Mouse (Mus musculus) midbrain, embryonic 12.5 days (tissue): ENCODE data around the gene Klhl12. TPM values are rescaled to one million over a fixed set of nuclear protein-coding genes. Genes with fewer than 3 reads are reported as not detected.
"Not testable (repeated sequence)": the region's sequence is repeated elsewhere in the genome, so short reads cannot be mapped to it uniquely, and the experiment has no call there.

ENCODE experiments used
- ATAC-seq: fragments of 200-750 bp; cut with Nextera tagmentation; 2 replicates; pipeline ENCODE4 v1.8.0; 2017; ENCODE audit warnings: low read depth, moderate TSS enrichment, moderate library complexity; ENCODE audit not compliant: low FRiP score
- H3K27ac ChIP-seq: fragments of 300-500 bp; sonication (generic); replicated peaks from 2 replicates; pipeline ENCODE4 v1.5.1; 2016; ENCODE audit warnings: mild to moderate bottlenecking
- H3K27me3 ChIP-seq: fragments of 300-500 bp; sonication (generic); 2 replicates; pipeline ENCODE4 v1.6.1; 2016; ENCODE audit warnings: mild to moderate bottlenecking
- H3K36me3 ChIP-seq: fragments of 300-500 bp; sonication (generic); 2 replicates; pipeline ENCODE4 v1.6.1; 2016
- H3K4me1 ChIP-seq: fragments of 300-500 bp; sonication (generic); 2 replicates; pipeline ENCODE4 v1.6.1; 2016
- H3K4me2 ChIP-seq: fragments of 300-500 bp; sonication (generic); replicated peaks from 2 replicates; pipeline ENCODE4 v1.6.1; 2016; ENCODE audit warnings: mild to moderate bottlenecking, moderate library complexity
- H3K4me3 ChIP-seq: fragments of 300-500 bp; sonication (generic); 2 replicates; pipeline ENCODE4 v1.5.1; 2016; ENCODE audit warnings: mild to moderate bottlenecking
- H3K9ac ChIP-seq: fragments of 300-500 bp; sonication (generic); replicated peaks from 2 replicates; pipeline ENCODE4 v1.6.1; 2016; ENCODE audit warnings: mild to moderate bottlenecking, moderate library complexity
- H3K9me3 ChIP-seq: fragments of 300-500 bp; sonication (generic); 2 replicates; pipeline ENCODE4 v1.6.1; 2016; ENCODE audit warnings: mild to moderate bottlenecking
- WGBS: fragments of 180-500 bp; shearing (Covaris S2); methylation state at CpG from one replicate; pipeline ENCODE4 v1.1.7; 2016; 5-methylcytosine and 5-hydroxymethylcytosine counted together
- polyA plus RNA-seq: library from polyadenylated mRNA; unstranded; fragments of >200 nt; fragmentation: Nextera tagmentation; extraction: Ambion mirVana; gene quantifications from 2 replicates; pipeline ENCODE4 v1.2.1, GENCODE M21; 2016

Klhl12 gene
- polyA plus RNA-seq, 1 experiment from 2014 or later: 31.3 TPM

DNA sequence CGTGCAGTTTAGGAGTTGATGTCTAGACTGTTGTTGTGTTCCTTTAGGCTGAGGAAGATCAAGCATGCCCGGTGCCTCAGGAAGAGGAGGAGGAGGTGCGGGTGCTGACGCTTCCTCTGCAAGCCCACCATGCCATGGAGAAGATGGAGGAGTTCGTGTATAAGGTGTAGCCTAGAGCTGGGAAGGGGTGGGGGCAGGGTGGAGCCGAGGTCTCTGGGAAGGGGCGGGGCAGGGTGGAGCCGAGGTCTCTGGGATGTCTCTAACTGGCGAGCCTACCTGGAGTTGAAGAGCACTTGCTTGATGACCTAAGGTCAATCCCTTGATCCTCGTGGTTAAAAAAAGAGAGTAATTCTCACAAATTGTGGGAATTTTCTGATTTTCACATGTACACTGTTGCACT, 31.4 kb upstream of the Klhl12 start:
- Histone ChIP-seq H3K4me1 (peaks cover 10% of the 10 kb centered on the region; the same call in 1 of the 2 replicates), H3K36me3 (peaks cover 63% of the 10 kb centered on the region), H3K27ac (no peak overlapping the region), H3K9ac (no peak overlapping the region), H3K4me3 (no peak overlapping the region), H3K4me2 (no peak overlapping the region), H3K27me3 (no peaks in the 10 kb centered on the region), H3K9me3 (no peaks in the 10 kb centered on the region)
- 82% methylated on average over 10 of the region's 10 CpGs for WGBS
- ATAC-seq: no peak

DNA sequence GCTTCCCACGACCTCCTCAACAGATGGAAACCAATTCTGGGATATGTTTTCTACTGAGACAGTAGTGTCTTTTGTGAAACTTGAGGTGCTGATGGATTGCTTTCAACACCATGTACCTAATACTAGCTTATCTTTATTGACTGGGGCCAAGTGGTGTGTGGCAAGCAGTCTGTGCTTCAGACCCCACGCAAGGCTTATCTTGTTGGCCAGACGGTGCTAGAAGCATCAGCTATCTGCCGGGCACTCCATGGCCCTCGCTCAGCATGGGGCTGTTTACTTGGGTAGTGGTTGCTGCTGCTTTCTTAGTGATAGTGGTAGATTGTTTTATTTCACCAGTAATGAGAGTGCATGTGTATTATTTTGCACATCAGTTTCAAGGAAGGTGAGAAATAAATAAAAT, 29.0 kb upstream of the Klhl12 start:
- Histone ChIP-seq H3K9me3 (no peaks in the 10 kb centered on the region), H3K4me2 (no peak overlapping the region), H3K4me1 (no peaks in the 10 kb centered on the region), H3K27me3 (no peaks in the 10 kb centered on the region), H3K4me3 (no peak overlapping the region), H3K27ac (no peak overlapping the region), H3K36me3 (peaks cover 84% of the 10 kb centered on the region), H3K9ac (no peak overlapping the region)
- 85% methylated on average over 5 of the region's 5 CpGs for WGBS
- no peak for ATAC-seq

GRCm38 (mm10) chr1:134433002-134433401, 22.3 kb upstream of the Klhl12 start:
- H3K4me1 ChIP-seq: no peaks in the 10 kb centered on the region
- H3K9ac ChIP-seq: no peak overlapping the region
- no peak overlapping the region for H3K4me3 ChIP-seq
- H3K27me3 ChIP-seq: no peaks in the 10 kb centered on the region
- no peak overlapping the region for H3K4me2 ChIP-seq
- no peak overlapping the region for H3K27ac ChIP-seq
- peaks cover 53% of the 10 kb centered on the region for H3K36me3 ChIP-seq
- WGBS: 92% methylated on average over 10 of the region's 10 CpGs
- H3K9me3 ChIP-seq: no peaks in the 10 kb centered on the region
- no peak for ATAC-seq

DNA sequence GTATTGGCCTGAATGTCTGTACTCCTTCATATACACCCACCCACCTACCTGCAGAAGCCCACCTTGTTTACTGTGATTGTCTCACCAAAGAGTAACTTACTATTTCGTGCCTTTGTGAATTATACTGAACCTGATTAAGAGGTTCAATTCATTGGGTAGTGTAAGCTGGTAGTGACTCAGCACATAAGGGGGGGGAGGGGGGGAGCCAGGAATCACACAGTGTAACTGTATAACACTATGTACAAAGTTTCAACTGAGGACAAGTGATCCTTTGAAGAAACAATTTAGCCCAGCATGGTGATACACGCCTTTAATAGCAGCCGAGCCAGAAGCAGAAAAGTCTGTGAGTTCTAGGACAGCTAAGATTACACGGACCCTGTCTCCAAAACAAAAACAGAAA, 21.9 kb upstream of the Klhl12 start:
- Histone ChIP-seq H3K27ac (no peak overlapping the region), H3K4me1 (no peaks in the 10 kb centered on the region), H3K9me3 (no peaks in the 10 kb centered on the region), H3K9ac (no peak overlapping the region), H3K27me3 (no peaks in the 10 kb centered on the region), H3K4me3 (no peak overlapping the region), H3K36me3 (peaks cover 48% of the 10 kb centered on the region), H3K4me2 (no peak overlapping the region)
- no peak for ATAC-seq
- WGBS: 93% methylated on average over 4 of the region's 4 CpGs

DNA sequence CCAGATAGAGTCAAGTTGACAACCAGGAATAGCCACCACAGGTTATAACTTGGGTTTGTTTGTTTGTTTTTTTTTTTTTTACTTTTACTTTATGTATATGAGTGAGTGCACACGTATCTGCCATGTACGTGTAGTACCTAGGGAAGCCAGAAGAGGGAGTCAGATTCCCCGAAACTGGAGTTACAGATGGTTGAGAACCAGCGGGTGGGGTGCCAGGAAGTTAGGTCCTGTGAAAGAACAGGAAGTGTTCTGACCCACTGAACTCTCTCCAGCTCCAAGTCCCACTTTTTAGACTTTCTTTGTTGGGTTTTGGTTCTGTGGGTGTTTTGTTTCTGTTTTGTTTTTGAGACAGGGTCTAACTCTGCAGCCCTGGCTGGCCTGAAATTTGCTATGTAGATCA, 19.9 kb upstream of the Klhl12 start:
- Histone ChIP-seq H3K27ac (no peak overlapping the region), H3K9ac (no peak overlapping the region), H3K4me1 (no peaks in the 10 kb centered on the region), H3K4me3 (no peak overlapping the region), H3K4me2 (no peak overlapping the region), H3K27me3 (no peaks in the 10 kb centered on the region), H3K9me3 (no peaks in the 10 kb centered on the region), H3K36me3 (peaks cover 32% of the 10 kb centered on the region)
- ATAC-seq: no peak
- 23% methylated on average over 4 of the region's 4 CpGs for WGBS

DNA sequence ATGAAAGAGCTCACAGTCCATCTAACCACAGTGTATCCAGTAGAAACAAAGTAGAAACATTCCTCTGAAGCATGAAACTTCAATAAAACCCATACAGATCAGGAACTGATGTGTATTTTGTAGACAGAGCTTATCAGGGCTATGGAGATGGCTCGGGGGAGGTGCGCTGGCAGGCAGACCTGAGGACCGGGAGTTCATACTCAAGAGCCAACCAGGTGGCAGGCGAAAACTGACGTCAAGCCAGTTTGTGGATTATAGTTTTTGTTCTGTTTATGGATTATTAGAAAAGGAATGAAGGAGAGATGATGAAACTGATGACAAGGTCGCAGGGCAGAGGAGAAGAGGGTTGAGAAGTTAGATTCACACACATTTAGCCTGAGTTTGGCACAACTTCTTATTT, 14.9 kb upstream of the Klhl12 start:
- Histone ChIP-seq H3K4me2 (no peak overlapping the region), H3K27ac (no peak overlapping the region), H3K9me3 (no peaks in the 10 kb centered on the region), H3K36me3 (no peaks in the 10 kb centered on the region), H3K9ac (no peak overlapping the region), H3K27me3 (no peaks in the 10 kb centered on the region), H3K4me1 (no peaks in the 10 kb centered on the region), H3K4me3 (no peak overlapping the region)
- 87% methylated on average over 6 of the region's 6 CpGs for WGBS
- no peak for ATAC-seq

GRCm38 (mm10) chr1:134441737-134442136, 13.6 kb upstream of the Klhl12 start:
- H3K4me2 ChIP-seq, H3K4me1 ChIP-seq, H3K27ac ChIP-seq, H3K9ac ChIP-seq, H3K27me3 ChIP-seq, H3K9me3 ChIP-seq, H3K36me3 ChIP-seq, H3K4me3 ChIP-seq, ATAC-seq: not testable (repeated sequence)
- WGBS: 92% methylated on average over 7 of the region's 10 CpGs

- H3K27me3 ChIP-seq: no peaks in the 10 kb centered on the region
- no peak overlapping the region for H3K4me3 ChIP-seq
- H3K9ac ChIP-seq: no peak overlapping the region
- H3K27ac ChIP-seq: no peak overlapping the region
- no peaks in the 10 kb centered on the region for H3K9me3 ChIP-seq
- no peak for ATAC-seq
- no peak overlapping the region for H3K4me2 ChIP-seq
- no peaks in the 10 kb centered on the region for H3K36me3 ChIP-seq
- H3K4me1 ChIP-seq: no peaks in the 10 kb centered on the region
- WGBS: 95% methylated on average over 3 of the region's 3 CpGs
These were observed 12.9 kb upstream of the Klhl12 start for GRCm38 (mm10) chr1:134442394-134442793.

- not testable (repeated sequence) for ATAC-seq, H3K4me1 ChIP-seq, H3K27me3 ChIP-seq, H3K36me3 ChIP-seq, H3K9me3 ChIP-seq, H3K27ac ChIP-seq, H3K4me2 ChIP-seq, H3K9ac ChIP-seq, H3K4me3 ChIP-seq
- WGBS: 100% methylated on average over 1 of the region's 1 CpGs
These were observed 12.0 kb upstream of the Klhl12 start for GRCm38 (mm10) chr1:134443288-134443687.

DNA sequence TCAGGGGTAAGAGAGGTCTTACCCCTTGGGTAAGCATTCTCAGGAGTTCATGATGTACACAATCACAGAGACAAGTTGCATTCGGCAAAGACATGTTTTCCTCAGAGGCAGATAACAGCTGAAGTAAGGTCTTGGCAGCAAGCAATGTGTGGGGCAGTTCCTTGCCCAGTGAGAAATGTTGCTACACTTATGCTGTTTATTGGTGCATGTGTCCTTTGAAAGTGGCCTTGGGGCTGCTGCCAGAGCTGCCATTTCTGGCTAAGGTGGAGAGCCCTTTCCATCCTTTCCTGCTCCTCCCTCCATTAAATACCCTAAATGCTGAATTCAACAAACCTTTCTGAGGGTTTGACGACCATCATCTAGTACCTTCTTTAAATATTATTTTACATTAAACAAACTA, 9.9 kb upstream of the Klhl12 start:
- Histone ChIP-seq H3K27me3 (no peaks in the 10 kb centered on the region), H3K27ac (no peak overlapping the region), H3K4me1 (no peaks in the 10 kb centered on the region), H3K36me3 (no peaks in the 10 kb centered on the region), H3K4me3 (no peak overlapping the region), H3K9me3 (no peaks in the 10 kb centered on the region), H3K9ac (no peak overlapping the region), H3K4me2 (no peak overlapping the region)
- WGBS: 91% methylated on average over 2 of the region's 2 CpGs
- no peak for ATAC-seq

GRCm38 (mm10) chr1:134448537-134448936, 6.8 kb upstream of the Klhl12 start:
- 68% methylated on average over 3 of the region's 3 CpGs for WGBS
- not testable (repeated sequence) for H3K9me3 ChIP-seq, H3K27ac ChIP-seq, H3K4me3 ChIP-seq, H3K4me2 ChIP-seq, H3K9ac ChIP-seq, ATAC-seq, H3K36me3 ChIP-seq, H3K4me1 ChIP-seq, H3K27me3 ChIP-seq

- H3K36me3 ChIP-seq: no peaks in the 10 kb centered on the region
- no peak overlapping the region for H3K27ac ChIP-seq
- H3K4me1 ChIP-seq: peaks cover 5% of the 10 kb centered on the region; the same call in 1 of the 2 replicates
- no peak overlapping the region for H3K9ac ChIP-seq
- WGBS: 83% methylated on average over 4 of the region's 4 CpGs
- H3K4me2 ChIP-seq: no peak overlapping the region
- no peaks in the 10 kb centered on the region for H3K9me3 ChIP-seq
- no peak for ATAC-seq
- 0 out of 2 replicates have a peak, but pooled peaks cover 4% of the 10 kb centered on the region for H3K27me3 ChIP-seq
- no peak overlapping the region for H3K4me3 ChIP-seq
These were observed 5.1 kb upstream of the Klhl12 start for GRCm38 (mm10) chr1:134450201-134450600.

GRCm38 (mm10) chr1:134450986-134451385, 4.3 kb upstream of the Klhl12 start:
- H3K27ac ChIP-seq: no peak overlapping the region
- H3K4me2 ChIP-seq: no peak overlapping the region
- WGBS: 64% methylated on average over 3 of the region's 3 CpGs
- no peaks in the 10 kb centered on the region for H3K36me3 ChIP-seq
- H3K9ac ChIP-seq: no peak overlapping the region
- ATAC-seq: no peak
- peaks cover 6% of the 10 kb centered on the region for H3K4me1 ChIP-seq
- 0 out of 2 replicates have a peak, but pooled peaks cover 4% of the 10 kb centered on the region for H3K27me3 ChIP-seq
- H3K4me3 ChIP-seq: no peak overlapping the region
- H3K9me3 ChIP-seq: no peaks in the 10 kb centered on the region
